Mouse (Mus musculus): ENCODE data around the gene Gal3st1.

GRCm38 (mm10) chr11:4023321-4023720 is 39.9 kb downstream of the Gal3st1 start:
- TF ChIP-seq POLR2A (IDR thresholded peaks at IDR 0.05; ENCODE audit: low read depth, low read length), result no peak
- TF ChIP-seq CTCF (IDR thresholded peaks at IDR 0.05; ENCODE audit: borderline replicate concordance, insufficient read depth, low read length), result no peak
